Mouse (Mus musculus) lung, postnatal 0 days (tissue): Measurements from ENCODE around the gene Scarf1.

ENCODE experiments used
- CTCF ChIP-seq: IDR thresholded peaks from 2 replicates; pipeline ENCODE4 v1.5.1; 2016; ENCODE audit warnings: antibody characterized with exemption, mild to moderate bottlenecking
- EP300 ChIP-seq: IDR thresholded peaks from 2 replicates; pipeline ENCODE4 v1.6.1; 2016; ENCODE audit warnings: antibody characterized with exemption, mild to moderate bottlenecking, control low read depth

DNA sequence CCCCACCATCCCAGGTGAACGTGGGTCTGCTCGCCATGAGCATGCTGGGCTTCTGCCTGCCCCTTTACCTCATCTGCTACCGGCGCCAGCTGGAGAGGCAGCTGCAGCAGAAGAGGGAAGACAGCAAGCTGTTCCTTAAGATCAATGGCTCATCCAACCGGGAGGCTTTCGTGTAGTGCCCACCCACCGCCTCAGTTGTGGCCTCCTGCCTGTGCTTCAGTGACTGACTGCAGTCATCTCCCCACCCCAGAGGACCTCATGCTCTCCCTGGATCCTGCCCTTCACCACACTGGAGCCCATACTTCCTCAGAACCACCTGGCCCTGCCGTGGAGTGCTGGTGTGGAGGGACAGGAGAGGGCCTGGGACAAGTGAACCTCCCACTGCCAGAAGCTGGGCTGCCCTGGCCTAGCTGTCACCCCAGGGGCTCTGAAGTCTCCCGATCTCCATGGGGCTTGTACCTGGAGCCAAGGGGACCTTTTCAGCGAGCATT lies 59.0 kb downstream of the Scarf1 start:
- TF ChIP-seq EP300 (no peak), CTCF (no peak)
